Comparison of ENCODE assay signal across 18 mouse cellular contexts in genomic region chr14:32881693-32882092, GRCm38 (mm10). TPM values are rescaled to one million over a fixed set of nuclear protein-coding genes. Genes with fewer than 3 reads are reported as not detected.
DNase-seq lines count a peak whose midpoint lies in the region; ATAC-seq lines count a peak whose summit lies in the region.
"Had no signal": no experiment of that assay in that cellular context is flagged by ENCODE, and none has a peak within 500 bp of the region (broad histone marks: within the 10 kb centered on the region; RNA-seq: fewer than 3 reads in every experiment).

No protein-coding gene starts in this region.

- DNase-seq in lung, postnatal 25 days (ENCODE audit: low spot score): no peak
- DNase-seq in adrenal gland, postnatal 36 days: peak; percentile 70
- peak; percentile 67 for DNase-seq in testis, postnatal 10 days (ENCODE audit: low spot score)
- no peak for DNase-seq in cerebellum, postnatal 14 days
- no peak for DNase-seq in left cerebral cortex, postnatal 14 days (ENCODE audit: low spot score in 2 of 2)
- DNase-seq: kidney, postnatal 10 days; layer of hippocampus, adult 9-11 months; spleen, adult 18-20 months; thymus, adult 18-20 months had no signal

- WGBS in lung, embryonic 16.5 days: 26% methylated on average over 1 of the region's 1 CpGs
- WGBS in heart, embryonic 13.5 days: 18% methylated on average over 1 of the region's 1 CpGs

- H3K36me3 ChIP-seq in lung, embryonic 16.5 days (ENCODE audit: control insufficient read depth, insufficient read depth, low read length): no peaks in the 10 kb centered on the region
- H3K36me3 ChIP-seq in heart, embryonic 13.5 days: no peaks in the 10 kb centered on the region
- H3K36me3 ChIP-seq: liver, embryonic 12.5 days; neural tube, embryonic 12.5 days had no signal

- peak; percentile 59 for ATAC-seq in lung, embryonic 16.5 days (ENCODE audit: low read depth)
- peak; percentile 50; the same call in 1 of the 2 replicates for ATAC-seq in heart, embryonic 13.5 days (ENCODE audit: extremely low read depth, insufficient number of reproducible peaks, low FRiP score, low TSS enrichment)
- ATAC-seq: inflammation-experienced regulatory T-cells, adult 6 months; liver, embryonic 12.5 days; midbrain, embryonic 16.5 days had no signal

- no peak overlapping the region for H3K4me3 ChIP-seq in lung, embryonic 16.5 days (ENCODE audit: low read length)
- H3K4me3 ChIP-seq in heart, embryonic 13.5 days: no peak overlapping the region
- H3K4me3 ChIP-seq: liver, embryonic 12.5 days; neural tube, embryonic 12.5 days had no signal

- intact Hi-C loops in left cerebral cortex, postnatal 14 days (cut with DNase I): no loop called here

- no peak overlapping the region for H3K9ac ChIP-seq in lung, embryonic 16.5 days (ENCODE audit: low read length)
- H3K9ac ChIP-seq in heart, embryonic 13.5 days: no peak overlapping the region
- H3K9ac ChIP-seq: liver, embryonic 12.5 days; neural tube, embryonic 12.5 days had no signal

- H3K27me3 ChIP-seq in lung, embryonic 16.5 days (ENCODE audit: control insufficient read depth, insufficient read depth, low read depth, low read length): no peaks in the 10 kb centered on the region
- H3K27me3 ChIP-seq in heart, embryonic 13.5 days (replicated peaks): no peaks in the 10 kb centered on the region
- H3K27me3 ChIP-seq: liver, embryonic 12.5 days; neural tube, embryonic 12.5 days had no signal

- H3K27ac ChIP-seq in lung, embryonic 16.5 days (ENCODE audit: low read length): no peak overlapping the region; the same call in 1 of the 2 replicates
- peak overlapping the region; percentile 82 for H3K27ac ChIP-seq in heart, embryonic 13.5 days (replicated peaks)
- H3K27ac ChIP-seq: liver, embryonic 12.5 days; neural tube, embryonic 12.5 days had no signal

- H3K9me3 ChIP-seq in lung, embryonic 16.5 days (ENCODE audit: control insufficient read depth, low read length): no peaks in the 10 kb centered on the region
- H3K9me3 ChIP-seq in heart, embryonic 13.5 days: no peaks in the 10 kb centered on the region
- H3K9me3 ChIP-seq: liver, embryonic 12.5 days; neural tube, embryonic 12.5 days had no signal

- H3K4me2 ChIP-seq in lung, embryonic 16.5 days (ENCODE audit: low read depth, low read length): no peak overlapping the region
- 0 out of 2 replicates have a peak overlapping the region, but pooled peaks have one; percentile 0 for H3K4me2 ChIP-seq in heart, embryonic 13.5 days
- H3K4me2 ChIP-seq: liver, embryonic 12.5 days; neural tube, embryonic 12.5 days had no signal

- peaks cover 10% of the 10 kb centered on the region for H3K4me1 ChIP-seq in lung, embryonic 16.5 days (replicated peaks; ENCODE audit: control insufficient read depth, insufficient read depth, low read length)
- peaks cover 49% of the 10 kb centered on the region for H3K4me1 ChIP-seq in heart, embryonic 13.5 days
- H3K4me1 ChIP-seq: neural tube, embryonic 12.5 days had no signal

RNA-seq across cellular contexts. Expression of gene Vstm4, which starts 25.1 kb away (rescaled TPM):
- 67.3 and 72.1 TPM in 2 replicates for polyA plus RNA-seq in lung, embryonic 16.5 days (2015; fragmentation: Nextera tagmentation; extraction: Ambion mirVana)
- total RNA-seq in adrenal gland, postnatal 36 days (2021): 10 to 100 TPM; 17.3 to 17.6 TPM
- polyA plus RNA-seq in heart, embryonic 13.5 days (2015; fragmentation: Nextera tagmentation; extraction: Ambion mirVana): 15.8 and 16.1 TPM in 2 replicates
- 1 to 10 TPM; 4.3 to 5.2 TPM for total RNA-seq in left cerebral cortex, postnatal 14 days (2021)
- polyA plus RNA-seq: inflammation-experienced regulatory T-cells, adult 6 months had no signal

RNA-seq across cellular contexts. Expression of gene Fam170b, which starts 47.9 kb away (rescaled TPM):
- polyA plus RNA-seq in lung, embryonic 16.5 days (2015; fragmentation: Nextera tagmentation; extraction: Ambion mirVana): 0.11 and 0.36 TPM in 2 replicates
- under 1 TPM; 0.33 to 0.36 TPM for total RNA-seq in adrenal gland, postnatal 36 days (2021)
- 0.08 and 0.20 TPM in 2 replicates for polyA plus RNA-seq in heart, embryonic 13.5 days (2015; fragmentation: Nextera tagmentation; extraction: Ambion mirVana)
- total RNA-seq in left cerebral cortex, postnatal 14 days (2021): not detected
- total RNA-seq: hematopoietic stem cell, adult 5-6 weeks; left cerebral cortex, postnatal 10 days had no signal
- polyA plus RNA-seq: embryonic facial prominence, embryonic 11.5 days; inflammation-experienced regulatory T-cells, adult 6 months; liver, embryonic 12.5 days; neural tube, embryonic 12.5 days had no signal

Comparison
In these comparisons a context has a peak if more than half of its experiments do, and no peak if none do; other contexts are left out.
1. DNase-seq: peak in adrenal gland, postnatal 36 days (2 of 2) and testis, postnatal 10 days (single experiment); none in lung, postnatal 25 days (single experiment), cerebellum, postnatal 14 days (0 of 2) and left cerebral cortex, postnatal 14 days (0 of 2).